Mouse (Mus musculus) Muller cell, postnatal 12 days (primary cell): Measurements from ENCODE around the gene Frs3.
A peak's percentile ranks its signal among the peaks of the same experiment; 100 is the strongest.

Source experiments
- DNase-seq: peaks from one replicate; pipeline ENCODE4 v3.0.0-alpha.2; 2015; ENCODE audit errors: inconsistent ontology term

The Frs3 gene

GRCm38 (mm10) chr17:47691650-47692049, 2.8 kb downstream of the Frs3 start:
- no peak for DNase-seq

- DNase-seq = no peak
Measured at GRCm38 (mm10) chr17:47693671-47694441, 5.0 kb downstream of the Frs3 start.

DNA sequence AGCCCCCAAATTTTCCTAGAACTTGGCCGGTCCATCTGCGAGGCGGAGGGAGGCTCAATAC, 5.4 kb downstream of the Frs3 start, which contains the start of gene Gm21981:
Gm21981 (minus strand) TSS at position 14 of the 61 bp plus-strand sequence.
- no peak for DNase-seq

- DNase-seq = peak; percentile 98
Measured at GRCm38 (mm10) chr17:47694503-47695336, 5.9 kb downstream of the Frs3 start, which contains the start of gene Prickle4. Gene Prickle4, minus strand, starts transcription at chr17:47694736.

DNA sequence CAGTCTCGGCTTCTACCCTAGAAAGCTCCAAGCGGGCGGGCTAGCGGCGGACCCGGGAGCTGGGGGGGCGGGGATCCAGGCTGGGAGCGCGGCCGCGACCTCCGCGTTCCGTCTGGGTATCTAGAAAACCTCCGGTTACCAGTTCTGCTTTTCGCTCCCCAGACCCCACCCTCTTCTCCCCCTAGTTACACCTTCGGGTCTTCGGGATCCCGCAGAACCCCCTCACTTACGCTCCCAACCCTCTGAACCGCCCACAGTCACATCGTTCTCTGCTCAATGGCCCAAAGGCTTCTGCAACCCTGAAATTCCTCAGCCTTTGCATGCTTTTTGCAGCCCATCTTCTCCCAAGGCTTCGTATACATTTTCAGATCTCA, 6.5 kb downstream of the Frs3 start:
- DNase-seq = no peak

DNA sequence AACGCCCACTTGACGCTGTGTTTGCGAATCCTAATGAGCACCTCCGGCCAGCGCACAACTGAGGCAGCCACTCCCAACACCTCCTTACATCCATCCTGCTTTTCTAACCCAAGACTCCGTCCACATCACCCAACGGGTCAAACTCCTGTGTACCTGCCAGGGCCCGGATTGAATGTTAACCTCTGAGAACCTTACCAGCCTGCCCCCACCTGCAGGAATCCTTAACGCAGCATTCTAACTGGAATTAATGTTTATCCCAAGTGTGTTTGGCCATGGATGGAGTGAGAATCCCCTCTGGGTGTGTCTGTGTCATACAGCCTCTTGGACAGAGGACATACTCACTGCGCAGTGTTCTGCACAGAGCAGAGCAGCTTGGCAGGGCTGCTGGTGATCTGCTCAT, 9.3 kb downstream of the Frs3 start:
- no peak for DNase-seq

- DNase-seq = no peak
Measured at GRCm38 (mm10) chr17:47699055-47699454, 10.2 kb downstream of the Frs3 start.

DNA sequence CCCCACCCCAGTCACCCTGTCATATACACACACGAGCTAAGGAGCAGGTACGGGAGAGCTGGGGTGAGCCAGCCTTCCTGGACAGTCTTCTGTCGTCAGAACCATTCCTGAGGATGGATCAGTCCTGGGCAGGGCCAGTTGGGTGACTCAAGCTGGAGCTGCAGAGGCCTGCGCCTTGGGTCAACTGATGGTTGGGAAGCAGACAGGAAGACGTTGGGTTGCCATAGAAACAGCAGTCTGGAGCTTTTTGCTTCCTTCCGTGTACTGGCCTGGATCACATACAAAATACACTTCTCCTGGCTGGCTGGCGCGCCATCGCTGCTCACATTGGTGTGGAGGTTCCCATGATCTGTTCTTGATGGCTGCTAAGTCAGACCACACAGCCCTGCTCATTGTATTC, 13.0 kb downstream of the Frs3 start:
- DNase-seq = no peak

GRCm38 (mm10) chr17:47702548-47703345, 13.9 kb downstream of the Frs3 start:
- no peak for DNase-seq

- no peak for DNase-seq
Measured at GRCm38 (mm10) chr17:47703556-47703955, 14.7 kb downstream of the Frs3 start.

- DNase-seq = no peak
Measured at GRCm38 (mm10) chr17:47704692-47705091, 15.9 kb downstream of the Frs3 start.

- no peak for DNase-seq
Measured at GRCm38 (mm10) chr17:47706196-47706595, 17.4 kb downstream of the Frs3 start.

DNA sequence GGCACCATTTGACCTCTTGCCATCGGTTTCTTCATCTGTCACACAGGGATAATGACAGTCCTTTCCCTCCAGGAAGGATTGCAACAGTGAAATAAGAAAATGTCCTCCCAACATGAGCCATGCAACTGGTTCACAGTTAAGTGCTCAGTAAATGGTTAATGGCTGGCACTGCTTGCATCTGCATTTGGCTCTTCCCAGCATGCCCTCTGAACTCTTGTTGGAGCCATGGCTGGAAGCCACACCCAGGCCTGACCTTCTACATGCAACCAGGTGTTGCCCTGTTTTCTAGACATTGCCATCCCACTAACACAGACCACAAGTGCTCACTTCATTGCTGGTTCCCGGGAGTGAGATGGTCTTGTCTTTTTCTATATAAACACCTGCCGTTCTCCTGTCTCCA, 19.1 kb downstream of the Frs3 start:
- no peak for DNase-seq

- DNase-seq = no peak
Measured at GRCm38 (mm10) chr17:47708972-47709371, 20.1 kb downstream of the Frs3 start.

GRCm38 (mm10) chr17:47710036-47710435, 21.2 kb downstream of the Frs3 start:
- DNase-seq = no peak

DNA sequence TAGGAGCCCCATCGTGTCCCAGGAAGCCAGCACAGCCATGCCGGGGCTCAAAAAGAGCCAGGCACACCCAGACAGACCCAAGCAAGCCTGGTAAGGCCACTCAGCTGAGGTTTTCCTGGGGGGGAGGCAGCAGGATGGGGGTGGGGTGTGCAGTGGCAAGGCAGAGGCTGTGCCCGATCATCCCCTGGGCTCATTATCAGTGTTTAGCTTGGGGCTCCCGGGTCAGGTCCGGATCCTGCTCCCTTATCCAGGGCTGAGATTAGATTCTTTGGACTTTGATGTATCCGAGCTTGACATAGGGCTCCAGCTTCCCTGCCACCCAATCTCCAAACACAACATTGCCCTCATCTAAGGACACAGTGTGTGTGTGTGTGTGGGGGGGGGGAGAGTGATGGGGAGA, 23.1 kb downstream of the Frs3 start:
- no peak for DNase-seq

GRCm38 (mm10) chr17:47712889-47713571, 24.2 kb downstream of the Frs3 start:
- no peak for DNase-seq

DNA sequence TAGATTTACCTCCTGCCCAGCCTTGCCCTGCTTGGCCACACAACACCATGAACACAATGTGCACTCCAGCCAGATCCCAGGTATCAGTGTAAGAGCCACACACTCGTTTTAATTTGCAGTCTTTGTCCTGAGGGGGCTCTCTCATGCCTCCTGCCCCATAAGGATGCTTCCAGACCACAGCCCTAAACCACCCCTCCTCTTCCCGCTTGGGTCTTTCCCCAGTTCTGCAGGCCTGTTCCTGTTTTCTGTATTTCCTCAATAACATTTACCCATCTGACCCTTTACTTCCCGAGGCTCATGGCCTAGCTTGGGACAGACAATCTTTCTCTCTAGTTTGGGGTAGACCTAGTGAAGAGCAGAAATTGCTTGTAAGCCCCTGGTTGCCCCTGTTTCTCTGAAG, 26.2 kb downstream of the Frs3 start:
- no peak for DNase-seq

DNA sequence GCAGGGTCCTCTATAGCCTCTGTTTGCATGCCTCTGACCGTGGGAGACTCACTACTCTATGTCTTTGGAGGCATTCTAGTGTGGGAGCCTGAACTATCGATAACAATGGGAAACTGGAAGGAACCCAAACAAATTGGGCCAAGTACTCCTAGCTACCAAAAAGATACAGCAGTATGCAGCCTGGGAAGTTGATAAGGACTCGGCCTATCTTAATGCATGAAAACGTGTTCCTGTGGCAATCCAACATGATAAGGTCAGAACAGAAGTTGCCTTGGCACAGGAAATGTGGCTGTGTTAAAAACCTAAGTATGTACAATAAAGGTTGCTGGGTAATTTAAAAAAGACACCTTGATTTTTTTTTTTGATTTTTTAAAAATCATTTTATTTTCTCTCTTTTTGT, 32.4 kb downstream of the Frs3 start:
- DNase-seq = no peak

- DNase-seq = no peak
Measured at GRCm38 (mm10) chr17:47726566-47726965, 37.7 kb downstream of the Frs3 start, which contains the start of gene Pgc. Gene Pgc, plus strand, starts transcription at chr17:47726842.

GRCm38 (mm10) chr17:47730633-47731575, 42.1 kb downstream of the Frs3 start:
- no peak for DNase-seq
